Mouse (Mus musculus): Measurements from ENCODE around the gene Mbd3. TPM values are rescaled to one million over a fixed set of nuclear protein-coding genes. Genes with fewer than 3 reads are reported as not detected.

The Mbd3 gene
- total RNA-seq, 2 experiments from 2014 or later, result 121 to 124 TPM

- intact Hi-C loops (cut with DNase I), result loop anchor here (10.0 kb wide), 1 partner anchor 263 kb away; no protein-coding TSS in a partner anchor
Measured at GRCm38 (mm10) chr10:80431570-80432386, 32.4 kb upstream of the Mbd3 start.

GRCm38 (mm10) chr10:80430375-80430980 lies 31.1 kb upstream of the Mbd3 start:
- DNase-seq (ENCODE audit: extremely low spot score in 1 of 2, low spot score in 2 of 2), result no peak
- intact Hi-C loops (cut with DNase I), result loop anchor here (10.0 kb wide), 1 partner anchor 264 kb away; no protein-coding TSS in a partner anchor

More at GRCm38 (mm10) chr10:80431570-80432386, 32.4 kb upstream of the Mbd3 start:
- DNase-seq (ENCODE audit: extremely low spot score in 1 of 2, low spot score in 2 of 2), result peak in 1 of 2 experiments; percentile 68

- intact Hi-C loops (cut with DNase I), result loop anchor here (10.0 kb wide), 1 partner anchor 265 kb away; no protein-coding TSS in a partner anchor
- no peak for DNase-seq (ENCODE audit: extremely low spot score in 1 of 2, low spot score in 2 of 2)
Measured at GRCm38 (mm10) chr10:80429800-80430199, 30.4 kb upstream of the Mbd3 start.

GRCm38 (mm10) chr10:80425041-80425440 lies 25.7 kb upstream of the Mbd3 start:
- DNase-seq (ENCODE audit: extremely low spot score in 1 of 2, low spot score in 2 of 2), result no peak
- intact Hi-C loops (cut with DNase I), result no loop called here

GRCm38 (mm10) chr10:80423562-80423961 lies 24.2 kb upstream of the Mbd3 start:
- intact Hi-C loops (cut with DNase I), result no loop called here
- DNase-seq (ENCODE audit: extremely low spot score in 1 of 2, low spot score in 2 of 2), result no peak

GRCm38 (mm10) chr10:80421651-80422472 lies 22.5 kb upstream of the Mbd3 start:
- no peak for DNase-seq (ENCODE audit: extremely low spot score in 1 of 2, low spot score in 2 of 2)
- intact Hi-C loops (cut with DNase I), result no loop called here

GRCm38 (mm10) chr10:80421208-80421607 lies 21.9 kb upstream of the Mbd3 start:
- intact Hi-C loops (cut with DNase I), result no loop called here
- no peak for DNase-seq (ENCODE audit: extremely low spot score in 1 of 2, low spot score in 2 of 2)

- DNase-seq (ENCODE audit: extremely low spot score in 1 of 2, low spot score in 2 of 2), result no peak
- intact Hi-C loops (cut with DNase I), result no loop called here
Measured at GRCm38 (mm10) chr10:80420729-80421128, 21.4 kb upstream of the Mbd3 start.

- intact Hi-C loops (cut with DNase I), result no loop called here
- DNase-seq (ENCODE audit: extremely low spot score in 1 of 2, low spot score in 2 of 2), result no peak
Measured at GRCm38 (mm10) chr10:80419419-80419818, 20.1 kb upstream of the Mbd3 start.

GRCm38 (mm10) chr10:80418311-80418710 lies 19.0 kb upstream of the Mbd3 start:
- intact Hi-C loops (cut with DNase I), result no loop called here
- no peak for DNase-seq (ENCODE audit: extremely low spot score in 1 of 2, low spot score in 2 of 2)

GRCm38 (mm10) chr10:80417841-80418240 lies 18.5 kb upstream of the Mbd3 start:
- intact Hi-C loops (cut with DNase I), result no loop called here
- DNase-seq (ENCODE audit: extremely low spot score in 1 of 2, low spot score in 2 of 2), result peak in 1 of 2 experiments; percentile 18

GRCm38 (mm10) chr10:80417371-80417770 lies 18.0 kb upstream of the Mbd3 start:
- intact Hi-C loops (cut with DNase I), result no loop called here
- DNase-seq (ENCODE audit: extremely low spot score in 1 of 2, low spot score in 2 of 2), result peak in 1 of 2 experiments; percentile 34

- peak in 1 of 2 experiments; percentile 26 for DNase-seq (ENCODE audit: extremely low spot score in 1 of 2, low spot score in 2 of 2)
- intact Hi-C loops (cut with DNase I), result no loop called here
Measured at GRCm38 (mm10) chr10:80415566-80415965, 16.2 kb upstream of the Mbd3 start.

GRCm38 (mm10) chr10:80412656-80413541 lies 13.5 kb upstream of the Mbd3 start:
- peak; percentile 80 to 82 for DNase-seq (ENCODE audit: extremely low spot score in 1 of 2, low spot score in 2 of 2)
- intact Hi-C loops (cut with DNase I), result no loop called here

GRCm38 (mm10) chr10:80407924-80408323 lies 8.6 kb upstream of the Mbd3 start:
- intact Hi-C loops (cut with DNase I), result no loop called here
- no peak for DNase-seq (ENCODE audit: extremely low spot score in 1 of 2, low spot score in 2 of 2)

GRCm38 (mm10) chr10:80406684-80407501 lies 7.5 kb upstream of the Mbd3 start, which contains the start of gene Uqcr11:
Gene Uqcr11 (minus strand): TSS chr10:80406830.
- DNase-seq (ENCODE audit: extremely low spot score in 1 of 2, low spot score in 2 of 2), result peak; percentile 92 to 94
- intact Hi-C loops (cut with DNase I), result no loop called here

GRCm38 (mm10) chr10:80405481-80406173 lies 6.3 kb upstream of the Mbd3 start:
- intact Hi-C loops (cut with DNase I), result no loop called here

More at GRCm38 (mm10) chr10:80405481-80406173, 6.3 kb upstream of the Mbd3 start:
- no peak for DNase-seq (ENCODE audit: extremely low spot score in 1 of 2, low spot score in 2 of 2)
